In genomic region chr7:121018778-121019177, GRCm38 (mm10) we compare ENCODE assay signal across 14 mouse cellular contexts.
"Had no signal": no experiment of that assay in that cellular context is flagged by ENCODE, and none has a peak within 500 bp of the region (broad histone marks: within the 10 kb centered on the region; RNA-seq: fewer than 3 reads in every experiment).

No protein-coding gene starts in this region.

- ATAC-seq: liver, postnatal 0 days; lung, postnatal 0 days; midbrain, embryonic 16.5 days had no signal

- DNase-seq: liver, postnatal 0 days; lung, adult 2 months; lung, postnatal 14 days; lung, postnatal 36 days; midbrain, embryonic 14.5 days; retina, postnatal 1 day; right cerebral cortex, adult 18-20 months; right cerebral cortex, postnatal 25 days; right cerebral cortex, postnatal 4 days; spleen, adult 18-20 months; thymus, adult 2 months; thymus, postnatal 36 days had no signal
